Mouse (Mus musculus) liver, postnatal 0 days (tissue): ENCODE results near the gene Vmn1r75. TPM values are rescaled to one million over a fixed set of nuclear protein-coding genes. Genes with fewer than 3 reads are reported as not detected.

Experiments used
- ATAC-seq: fragments of 200-750 bp; cut with Nextera tagmentation; 2 replicates; pipeline ENCODE4 v1.8.0; 2017; ENCODE audit warnings: mild to moderate bottlenecking, moderate library complexity
- DNase-seq: peaks from one replicate; pipeline ENCODE4 v3.0.0-alpha.2; 2016
- H3K27ac ChIP-seq: fragments of 300-500 bp; sonication (generic); 2 replicates; pipeline ENCODE4 v1.5.1; 2014; ENCODE audit warnings: antibody characterized with exemption, moderate library complexity, mild to moderate bottlenecking, low read depth
- H3K27me3 ChIP-seq: fragments of 300-500 bp; sonication (generic); 2 replicates; pipeline ENCODE4 v1.6.1; 2014; ENCODE audit warnings: low read length, control low read depth, mixed read lengths; ENCODE audit not compliant: insufficient read depth
- H3K36me3 ChIP-seq: fragments of 300-500 bp; sonication (generic); replicated peaks from 2 replicates; pipeline ENCODE4 v1.6.1; 2014; ENCODE audit warnings: mild to moderate bottlenecking, control low read depth, low read length, moderate library complexity, mixed read lengths; ENCODE audit not compliant: insufficient read depth
- H3K4me1 ChIP-seq: fragments of 300-500 bp; sonication (generic); 2 replicates; pipeline ENCODE4 v1.6.1; 2014; ENCODE audit warnings: antibody characterized with exemption, mild to moderate bottlenecking, control low read depth; ENCODE audit not compliant: insufficient read depth
- H3K4me2 ChIP-seq: fragments of 300-500 bp; sonication (generic); 2 replicates; pipeline ENCODE4 v1.6.1; 2014; ENCODE audit warnings: low read depth, mild to moderate bottlenecking, low read length, moderate library complexity, mixed read lengths
- H3K4me3 ChIP-seq: fragments of 300-500 bp; sonication (generic); 2 replicates; pipeline ENCODE4 v1.5.1; 2014; ENCODE audit warnings: low read depth, low read length
- H3K9ac ChIP-seq: fragments of 300-500 bp; sonication (generic); replicated peaks from 2 replicates; pipeline ENCODE4 v1.6.1; 2014; ENCODE audit warnings: mild to moderate bottlenecking, moderate library complexity
- H3K9me3 ChIP-seq: fragments of 300-500 bp; sonication (generic); 2 replicates; pipeline ENCODE4 v1.6.1; 2016; ENCODE audit warnings: mild to moderate bottlenecking, control low read depth, low read length, mixed read lengths
- CTCF ChIP-seq: sonication (generic); IDR thresholded peaks from 2 replicates; pipeline ENCODE4 v1.5.1; 2016; ENCODE audit warnings: antibody characterized with exemption, low read depth
- EP300 ChIP-seq: IDR thresholded peaks from 2 replicates; pipeline ENCODE4 v1.6.1; 2016; ENCODE audit warnings: antibody characterized with exemption, low read depth, mild to moderate bottlenecking
- WGBS: fragments of 180-500 bp; shearing (Covaris S2); extraction: QIAGEN DNeasy Blood & Tissue Kit; methylation state at CpG from one replicate; pipeline ENCODE4 v1.1.7; 2014; ENCODE audit not compliant: insufficient replicate concordance; 5-methylcytosine and 5-hydroxymethylcytosine counted together
- polyA plus RNA-seq: library from polyadenylated mRNA; unstranded; fragments of >200 nt; fragmentation: Nextera tagmentation; extraction: Ambion mirVana; gene quantifications from 2 replicates; pipeline ENCODE4 v1.2.1, GENCODE M21; 2015

Gene Vmn1r75
- not detected in 2 replicates for polyA plus RNA-seq

GRCm38 (mm10) chr7:11874330-11874729 lies at the start of gene Vmn1r75:
TSS of gene Vmn1r75 (plus strand) at chr7:11874630.
- TF ChIP-seq CTCF (no peak), EP300 (no peak)
- DNase-seq (no peak), ATAC-seq (no peak)
- H3K9me3 ChIP-seq: peaks cover 3% of the 10 kb centered on the region; the same call in 1 of the 2 replicates
- H3K27ac ChIP-seq: no peak within 1 kb of the TSS
- no peaks in the 10 kb centered on the region for H3K27me3 ChIP-seq
- H3K9ac ChIP-seq: no peak within 1 kb of the TSS
- H3K4me1 ChIP-seq: no peaks in the 10 kb centered on the region
- H3K4me2 ChIP-seq: no peak within 1 kb of the TSS
- no peaks in the 10 kb centered on the region for H3K36me3 ChIP-seq
- no peak within 1 kb of the TSS for H3K4me3 ChIP-seq

- Histone ChIP-seq H3K4me1 (no peaks in the 10 kb centered on the region), H3K27me3 (no peaks in the 10 kb centered on the region), H3K9ac (no peak within 1 kb of the TSS), H3K4me3 (no peak within 1 kb of the TSS), H3K4me2 (no peak within 1 kb of the TSS), H3K9me3 (0 out of 2 replicates have a peak, but pooled peaks cover 3% of the 10 kb centered on the region), H3K36me3 (no peaks in the 10 kb centered on the region), H3K27ac (no peak within 1 kb of the TSS)
- ATAC-seq (no peak), DNase-seq (no peak)
- WGBS: 73% methylated on average over 2 of the region's 2 CpGs
- no peak for TF ChIP-seq EP300
These were observed 40.8 kb upstream of the Vmn1r75 start, which contains the start of gene Vmn1r74 for GRCm38 (mm10) chr7:11833680-11834079. TSS of gene Vmn1r74 (plus strand) at chr7:11833980.

Other genes starting within 250 kb of the Vmn1r75 start
- gene Vmn1r72, start 194.5 kb upstream of the Vmn1r75 start, polyA plus RNA-seq: not detected in 2 replicates
- gene Vmn1r73, start 144.4 kb upstream of the Vmn1r75 start, polyA plus RNA-seq: not detected in 2 replicates
- not detected in 2 replicates for gene Vmn1r74, start 40.6 kb upstream of the Vmn1r75 start, polyA plus RNA-seq
- not detected in 2 replicates for gene Vmn1r76, start 63.6 kb downstream of the Vmn1r75 start, polyA plus RNA-seq
- gene Vmn1r77, start 162.1 kb downstream of the Vmn1r75 start, polyA plus RNA-seq: not detected in 2 replicates